Mouse (Mus musculus): ENCODE results near the gene Lhx2.

- no peak for TF ChIP-seq CTCF (IDR thresholded peaks at IDR 0.05; ENCODE audit: extremely low read depth, insufficient read depth, low read length)
- no peak for TF ChIP-seq POLR2A (IDR thresholded peaks at IDR 0.05; ENCODE audit: extremely low read depth, insufficient read depth, low read length)
These were observed 1.9 kb upstream of the Lhx2 start for GRCm38 (mm10) chr2:38337091-38337640.
